Mouse (Mus musculus) heart, embryonic 15.5 days (tissue): ENCODE results near the gene Haghl. TPM values are rescaled to one million over a fixed set of nuclear protein-coding genes. Genes with fewer than 3 reads are reported as not detected.

Experiments used
- ATAC-seq: fragments of 200-750 bp; cut with Nextera tagmentation; replicated peaks from 2 replicates; pipeline ENCODE4 v1.8.0; 2017; ENCODE audit warnings: low read depth, moderate TSS enrichment; ENCODE audit not compliant: insufficient number of reproducible peaks, insufficient read depth, low FRiP score
- H3K27ac ChIP-seq: fragments of 300-500 bp; sonication (generic); 2 replicates; pipeline ENCODE4 v1.5.1; 2015; ENCODE audit warnings: mild to moderate bottlenecking, inconsistent platforms
- H3K27me3 ChIP-seq: fragments of 300-500 bp; sonication (generic); 2 replicates; pipeline ENCODE4 v1.6.1; 2015; ENCODE audit warnings: inconsistent platforms
- H3K36me3 ChIP-seq: fragments of 300-500 bp; sonication (generic); 2 replicates; pipeline ENCODE4 v1.6.1; 2015; ENCODE audit warnings: mild to moderate bottlenecking, inconsistent platforms
- H3K4me1 ChIP-seq: fragments of 300-500 bp; sonication (generic); replicated peaks from 2 replicates; pipeline ENCODE4 v1.6.1; 2015; ENCODE audit warnings: inconsistent platforms
- H3K4me2 ChIP-seq: fragments of 300-500 bp; sonication (generic); 2 replicates; pipeline ENCODE4 v1.6.1; 2015; ENCODE audit warnings: inconsistent platforms, mild to moderate bottlenecking, moderate library complexity
- H3K4me3 ChIP-seq: fragments of 300-500 bp; sonication (generic); 2 replicates; pipeline ENCODE4 v1.5.1; 2015; ENCODE audit warnings: mild to moderate bottlenecking, inconsistent platforms
- H3K9ac ChIP-seq: fragments of 300-500 bp; sonication (generic); 2 replicates; pipeline ENCODE4 v1.6.1; 2015; ENCODE audit warnings: mild to moderate bottlenecking, inconsistent platforms
- H3K9me3 ChIP-seq: fragments of 300-500 bp; sonication (generic); replicated peaks from 2 replicates; pipeline ENCODE4 v1.6.1; 2016; ENCODE audit warnings: inconsistent platforms
- WGBS: fragments of 180-500 bp; shearing (Covaris S2); methylation state at CpG from one replicate; pipeline ENCODE4 v1.1.7; 2015; ENCODE audit warnings: mixed read lengths; 5-methylcytosine and 5-hydroxymethylcytosine counted together
- polyA plus RNA-seq: library from polyadenylated mRNA; unstranded; fragments of >200 nt; fragmentation: Nextera tagmentation; extraction: Ambion mirVana; gene quantifications from 2 replicates; pipeline ENCODE4 v1.2.1, GENCODE M21; 2015

Haghl gene
- polyA plus RNA-seq, 1 experiment from 2014 or later = 44.7 TPM

DNA sequence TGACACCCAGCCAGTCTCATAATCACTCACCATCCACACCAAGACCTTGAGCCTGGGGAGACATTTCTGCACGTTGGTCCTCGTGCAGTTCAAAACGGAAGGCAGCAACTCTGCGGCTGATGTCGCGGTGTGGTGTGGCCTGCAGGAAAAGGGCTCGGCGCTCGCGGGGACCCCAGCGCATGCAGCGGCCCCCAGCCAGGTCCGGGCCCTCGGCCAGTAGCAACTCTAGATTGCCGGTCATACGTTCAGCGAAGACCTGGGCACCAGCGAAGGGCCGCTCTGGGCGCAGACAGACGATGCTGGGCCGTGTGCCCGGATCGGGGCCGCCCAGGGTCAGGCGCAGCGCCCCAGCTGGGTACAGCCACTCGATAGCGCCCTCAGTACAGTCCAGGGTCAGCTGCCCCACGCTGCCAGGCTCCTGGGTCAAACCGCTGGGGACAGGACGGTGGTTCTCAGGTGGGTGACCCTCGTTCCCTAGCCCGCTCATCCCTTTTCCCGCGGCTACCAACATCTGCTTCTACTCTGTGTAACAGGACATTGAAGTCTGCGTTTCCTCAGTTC, 10.8 kb upstream of the Haghl start:
- no peak for ATAC-seq
- Histone ChIP-seq H3K36me3 (no peaks in the 10 kb centered on the region), H3K4me2 (peak overlapping the region; percentile 82), H3K9me3 (no peaks in the 10 kb centered on the region), H3K27me3 (peaks cover 1% of the 10 kb centered on the region; the same call in 1 of the 2 replicates), H3K27ac (no peak overlapping the region), H3K4me3 (peak overlapping the region; percentile 69), H3K9ac (peak overlapping the region; percentile 65), H3K4me1 (peaks cover 35% of the 10 kb centered on the region)
- WGBS = 4% methylated on average over 37 of the region's 37 CpGs

DNA sequence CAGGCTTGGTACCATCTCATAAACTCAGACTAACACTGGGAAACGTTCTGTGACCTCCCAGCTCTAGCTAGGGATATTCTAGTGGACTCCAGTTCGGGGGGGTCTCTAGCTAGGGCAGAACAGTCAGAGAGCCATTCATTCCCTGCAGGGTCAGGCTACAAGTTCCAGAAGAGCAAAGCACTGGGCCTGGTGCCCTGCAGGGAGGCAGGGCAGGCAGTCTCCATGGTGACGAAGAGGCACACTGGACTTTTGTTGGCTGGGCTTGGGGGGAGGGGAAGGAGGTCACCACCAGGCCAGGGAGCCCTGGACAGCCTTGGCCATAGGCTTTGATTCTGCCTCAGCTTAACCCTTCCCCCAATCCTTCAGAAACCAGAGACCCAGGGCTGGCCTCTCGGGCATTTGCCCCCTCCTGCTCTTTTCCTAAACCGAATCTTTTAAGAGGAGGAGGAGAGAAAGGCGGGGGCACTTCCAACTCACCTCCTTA, 10.2 kb upstream of the Haghl start, which contains the start of gene AC134908.4:
TSS of gene AC134908.4 (minus strand) at position 51 of the 484 bp plus-strand sequence.
- no peak within 1 kb of the TSS for H3K27ac ChIP-seq
- ATAC-seq = no peak

GRCm38 (mm10) chr17:25794998-25795397, 9.5 kb upstream of the Haghl start:
- H3K36me3 ChIP-seq = 0 out of 2 replicates have a peak, but pooled peaks cover 3% of the 10 kb centered on the region
- ATAC-seq = no peak
- peaks cover 45% of the 10 kb centered on the region for H3K4me1 ChIP-seq
- no peaks in the 10 kb centered on the region for H3K27me3 ChIP-seq
- no peaks in the 10 kb centered on the region for H3K9me3 ChIP-seq
- H3K4me2 ChIP-seq = 0 out of 2 replicates have a peak overlapping the region, but pooled peaks have one; percentile 82
- 85% methylated on average over 17 of the region's 17 CpGs for WGBS
- H3K27ac ChIP-seq = no peak overlapping the region
- H3K9ac ChIP-seq = no peak overlapping the region
- no peak overlapping the region for H3K4me3 ChIP-seq

More for the DNA sequence above, 10.2 kb upstream of the Haghl start, which contains the start of gene AC134908.4:
- H3K9me3 ChIP-seq = no peaks in the 10 kb centered on the region
- peaks cover 41% of the 10 kb centered on the region for H3K4me1 ChIP-seq
- H3K9ac ChIP-seq = peak within 1 kb of the TSS; percentile 65
- H3K27me3 ChIP-seq = no peaks in the 10 kb centered on the region
- WGBS = 35% methylated on average over 6 of the region's 6 CpGs
- H3K36me3 ChIP-seq = no peaks in the 10 kb centered on the region
- H3K4me3 ChIP-seq = peak within 1 kb of the TSS; percentile 69
- peak within 1 kb of the TSS; percentile 82 for H3K4me2 ChIP-seq

GRCm38 (mm10) chr17:25794197-25794596, 8.7 kb upstream of the Haghl start:
- Histone ChIP-seq H3K4me3 (no peak overlapping the region), H3K4me2 (no peak overlapping the region), H3K4me1 (peaks cover 45% of the 10 kb centered on the region), H3K27ac (0 out of 2 replicates have a peak overlapping the region, but pooled peaks have one; percentile 91), H3K27me3 (no peaks in the 10 kb centered on the region), H3K9me3 (no peaks in the 10 kb centered on the region), H3K9ac (no peak overlapping the region), H3K36me3 (peaks cover 9% of the 10 kb centered on the region; the same call in 1 of the 2 replicates)
- no peak for ATAC-seq
- 73% methylated on average over 13 of the region's 13 CpGs for WGBS

GRCm38 (mm10) chr17:25792615-25793014, 7.1 kb upstream of the Haghl start, which contains the start of gene Fam173a:
TSS of gene Fam173a (minus strand) at chr17:25792901.
- ATAC-seq = peak; percentile 77
- H3K4me1 ChIP-seq = peaks cover 45% of the 10 kb centered on the region
- peak within 1 kb of the TSS; percentile 63 for H3K4me3 ChIP-seq
- H3K27me3 ChIP-seq = no peaks in the 10 kb centered on the region
- H3K36me3 ChIP-seq = peaks cover 20% of the 10 kb centered on the region; the same call in 1 of the 2 replicates
- peak within 1 kb of the TSS; percentile 55 for H3K9ac ChIP-seq
- WGBS = 1% methylated on average over 14 of the region's 14 CpGs
- H3K4me2 ChIP-seq = peak within 1 kb of the TSS; percentile 79
- H3K9me3 ChIP-seq = no peaks in the 10 kb centered on the region
- H3K27ac ChIP-seq = peak within 1 kb of the TSS; percentile 91

DNA sequence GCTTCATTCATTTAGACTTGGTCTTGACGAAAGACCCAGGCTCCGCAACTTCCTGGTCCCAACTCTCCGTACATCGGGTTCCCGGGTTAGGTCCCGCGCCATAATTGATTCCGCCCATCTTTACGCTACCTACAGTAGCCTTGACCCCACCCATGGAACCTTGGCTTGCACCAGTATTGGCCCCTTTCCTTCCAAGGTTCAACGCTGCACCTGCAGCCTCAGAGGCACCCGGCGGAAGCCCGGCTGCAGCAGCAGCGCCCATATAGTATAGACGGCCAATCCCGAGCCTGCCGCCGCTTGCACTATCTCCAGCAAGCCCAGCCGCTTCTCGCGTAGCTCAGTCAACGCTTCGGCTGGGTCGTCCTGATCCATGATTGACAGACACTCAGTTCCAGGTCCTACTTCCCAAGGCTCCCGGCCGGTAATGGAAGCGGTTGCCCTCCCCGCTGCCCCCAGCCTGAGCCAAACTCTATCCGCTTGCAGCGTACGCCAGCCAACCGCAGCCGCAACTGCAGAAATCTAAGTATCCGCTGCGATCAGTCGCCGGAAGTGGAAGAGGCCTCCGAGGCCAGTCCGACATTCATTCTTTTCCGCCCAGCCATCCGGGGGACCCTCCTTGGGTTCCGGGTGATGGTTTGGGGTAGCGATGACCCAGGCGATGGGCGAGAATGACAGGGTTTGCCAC, 6.5 kb upstream of the Haghl start:
- Histone ChIP-seq H3K9ac (peak overlapping the region; percentile 55), H3K27me3 (no peaks in the 10 kb centered on the region), H3K9me3 (no peaks in the 10 kb centered on the region), H3K4me3 (peak overlapping the region; percentile 63), H3K4me2 (peak overlapping the region; percentile 79), H3K36me3 (peaks cover 25% of the 10 kb centered on the region; the same call in 1 of the 2 replicates), H3K27ac (peak overlapping the region; percentile 91), H3K4me1 (peaks cover 45% of the 10 kb centered on the region)
- ATAC-seq = peak; percentile 35; the same call in 1 of the 2 replicates
- under 1% methylated on average over 45 of the region's 45 CpGs for WGBS

GRCm38 (mm10) chr17:25791320-25791842, 5.9 kb upstream of the Haghl start:
- H3K4me3 ChIP-seq = peak overlapping the region; percentile 63
- 0 out of 2 replicates have a peak, but pooled peaks have one; percentile 2 for ATAC-seq
- H3K4me2 ChIP-seq = peak overlapping the region; percentile 79
- peak overlapping the region; percentile 55 for H3K9ac ChIP-seq
- no peaks in the 10 kb centered on the region for H3K9me3 ChIP-seq
- 24% methylated on average over 19 of the region's 19 CpGs for WGBS
- H3K27ac ChIP-seq = peak overlapping the region; percentile 91
- no peaks in the 10 kb centered on the region for H3K27me3 ChIP-seq
- peaks cover 43% of the 10 kb centered on the region for H3K4me1 ChIP-seq
- H3K36me3 ChIP-seq = peaks cover 25% of the 10 kb centered on the region; the same call in 1 of the 2 replicates

GRCm38 (mm10) chr17:25786781-25787504, 1.5 kb upstream of the Haghl start:
- Histone ChIP-seq H3K4me3 (no peak overlapping the region), H3K36me3 (peaks cover 42% of the 10 kb centered on the region), H3K27ac (no peak overlapping the region), H3K27me3 (no peaks in the 10 kb centered on the region), H3K4me1 (peaks cover 47% of the 10 kb centered on the region), H3K4me2 (no peak overlapping the region), H3K9me3 (no peaks in the 10 kb centered on the region), H3K9ac (no peak overlapping the region)
- 87% methylated on average over 9 of the region's 9 CpGs for WGBS
- ATAC-seq = no peak

DNA sequence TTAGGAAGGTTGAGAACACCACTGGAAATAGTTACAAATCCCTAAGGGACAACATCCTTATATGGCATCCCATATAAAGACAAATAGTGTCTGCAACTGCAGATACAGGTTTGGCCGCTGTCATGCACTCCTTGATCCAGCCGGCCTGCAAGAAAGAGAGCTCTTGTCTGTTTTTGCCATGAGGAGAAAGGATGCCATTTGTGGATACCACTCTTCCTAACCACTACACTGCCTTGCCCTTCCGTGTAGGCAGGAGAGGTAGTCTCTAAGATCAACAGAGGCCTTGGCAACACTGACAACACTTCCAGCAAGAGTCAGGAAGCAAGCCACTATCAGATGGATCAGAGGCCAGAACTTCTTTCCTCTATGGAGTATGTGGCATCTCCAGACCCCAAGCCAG, 807 bp upstream of the Haghl start, which contains the start of gene Ccdc78:
TSS of gene Ccdc78 (plus strand) at position 301 of the 400 bp plus-strand sequence.
- peaks cover 43% of the 10 kb centered on the region for H3K4me1 ChIP-seq
- peak within 1 kb of the TSS; percentile 78 for H3K4me2 ChIP-seq
- peaks cover 48% of the 10 kb centered on the region for H3K36me3 ChIP-seq
- no peaks in the 10 kb centered on the region for H3K9me3 ChIP-seq
- 71% methylated on average over 3 of the region's 3 CpGs for WGBS
- peak within 1 kb of the TSS; percentile 73 for H3K9ac ChIP-seq
- H3K4me3 ChIP-seq = peak within 1 kb of the TSS; percentile 82
- H3K27me3 ChIP-seq = no peaks in the 10 kb centered on the region
- no peak for ATAC-seq
- peak within 1 kb of the TSS; percentile 93 for H3K27ac ChIP-seq

GRCm38 (mm10) chr17:25783861-25784574, 1.5 kb downstream of the Haghl start:
- H3K27ac ChIP-seq = no peak overlapping the region; the same call in 1 of the 2 replicates

More at GRCm38 (mm10) chr17:25783861-25784574, 1.5 kb downstream of the Haghl start:
- peaks cover 60% of the 10 kb centered on the region for H3K36me3 ChIP-seq
- peak overlapping the region; percentile 78 for H3K4me2 ChIP-seq
- WGBS = 80% methylated on average over 15 of the region's 15 CpGs
- peak overlapping the region; percentile 73; the same call in 1 of the 2 replicates for H3K9ac ChIP-seq
- H3K4me1 ChIP-seq = peaks cover 33% of the 10 kb centered on the region
- no peaks in the 10 kb centered on the region for H3K27me3 ChIP-seq
- H3K9me3 ChIP-seq = no peaks in the 10 kb centered on the region
- ATAC-seq = no peak
- H3K4me3 ChIP-seq = peak overlapping the region; percentile 82
